Mouse (Mus musculus) spleen, adult 2 months (tissue): Measurements from ENCODE around the gene Ttll12. TPM values are rescaled to one million over a fixed set of nuclear protein-coding genes. Genes with fewer than 3 reads are reported as not detected.

Experiments
- DNase-seq, 2 experiments: peaks; one replicate each; pipeline versions ENCODE4 v3.0.0 to v3.0.0-alpha.2; 2012 to 2021; ENCODE audit warnings: low spot score in 2 of 2, low read depth in 1 of 2
- H3K27ac ChIP-seq: fragments of 200-500 bp; 2 replicates; pipeline ENCODE4 v1.5.1; 2012; ENCODE audit warnings: low read length, inconsistent platforms; ENCODE audit not compliant: insufficient read depth
- H3K27me3 ChIP-seq: fragments of 200-500 bp; 2 replicates; pipeline ENCODE4 v1.6.1; 2012; ENCODE audit warnings: mild to moderate bottlenecking, moderate library complexity, low read length, inconsistent platforms; ENCODE audit not compliant: control insufficient read depth, insufficient read depth
- H3K36me3 ChIP-seq: fragments of 200-500 bp; 2 replicates; pipeline ENCODE4 v1.6.1; 2012; ENCODE audit warnings: mild to moderate bottlenecking, low read length, inconsistent platforms; ENCODE audit not compliant: control insufficient read depth, insufficient read depth
- H3K4me1 ChIP-seq: fragments of 200-500 bp; 2 replicates; pipeline ENCODE4 v1.6.1; 2011; ENCODE audit warnings: inconsistent platforms; ENCODE audit not compliant: control insufficient read depth, insufficient read depth, insufficient read length
- H3K4me3 ChIP-seq: fragments of 200-500 bp; 2 replicates; pipeline ENCODE4 v1.5.1; 2011; ENCODE audit warnings: mild to moderate bottlenecking, inconsistent platforms; ENCODE audit not compliant: insufficient read depth, insufficient read length; ENCODE audit errors: extremely low read depth
- CTCF ChIP-seq: fragments of 200-500 bp; IDR thresholded peaks from 2 replicates; pipeline ENCODE4 v1.5.1; 2011; ENCODE audit warnings: mild to moderate bottlenecking, inconsistent platforms; ENCODE audit not compliant: insufficient read depth, insufficient read length, insufficient replicate concordance; ENCODE audit errors: extremely low read depth
- POLR2A ChIP-seq: fragments of 200-500 bp; IDR thresholded peaks from 2 replicates; pipeline ENCODE4 v1.6.1; 2011; ENCODE audit warnings: low read depth, low read length, inconsistent platforms
- WGBS: fragments of 180-500 bp; shearing (Covaris S2); methylation state at CpG from one replicate; pipeline ENCODE4 v1.1.7; 2018; 5-methylcytosine and 5-hydroxymethylcytosine counted together
- polyA plus RNA-seq: library from polyadenylated mRNA; depleted of rRNA; stranded (reverse); fragments of >200 nt; gene quantifications from 2 replicates; pipeline ENCODE4 v1.2.3, GENCODE M21; 2012

The Ttll12 gene
- polyA plus RNA-seq, 1 experiment: 19.9 TPM

GRCm38 (mm10) chr15:83534960-83535889 is 59.7 kb downstream of the Ttll12 start:
- no peaks in the 10 kb centered on the region for H3K27me3 ChIP-seq
- DNase-seq: no peak
- no peak overlapping the region for H3K4me3 ChIP-seq
- H3K27ac ChIP-seq: no peak overlapping the region
- 74% methylated on average over 17 of the region's 17 CpGs for WGBS
- H3K4me1 ChIP-seq: no peaks in the 10 kb centered on the region
- H3K36me3 ChIP-seq: no peaks in the 10 kb centered on the region
- no peak for TF ChIP-seq CTCF
- TF ChIP-seq POLR2A: no peak

DNA sequence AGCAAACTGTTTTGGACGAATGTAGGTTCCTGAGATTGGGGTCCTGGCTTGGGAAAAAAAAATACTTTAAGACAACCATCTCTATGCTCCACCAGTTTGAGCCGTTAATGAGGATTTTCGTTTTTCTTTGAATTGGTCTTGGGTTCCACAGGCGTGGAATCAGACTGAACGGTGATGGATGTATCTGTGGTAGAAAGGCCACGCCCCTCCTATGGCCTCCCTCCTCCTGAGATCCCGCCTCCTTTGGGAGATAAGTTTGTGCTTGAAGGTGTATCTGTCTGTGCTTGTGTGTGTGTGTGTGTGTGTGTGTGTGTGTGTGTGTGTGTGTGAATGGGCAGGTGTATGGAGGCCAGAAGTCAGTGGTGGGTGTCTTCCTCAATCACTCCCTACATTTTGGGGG is 62.4 kb downstream of the Ttll12 start:
- Histone ChIP-seq H3K4me3 (no peak overlapping the region), H3K36me3 (no peaks in the 10 kb centered on the region), H3K27me3 (peaks cover 2% of the 10 kb centered on the region; the same call in 1 of the 2 replicates), H3K27ac (no peak overlapping the region), H3K4me1 (no peaks in the 10 kb centered on the region)
- WGBS: 79% methylated on average over 7 of the region's 7 CpGs
- DNase-seq: no peak
- TF ChIP-seq CTCF (no peak), POLR2A (no peak)

GRCm38 (mm10) chr15:83531961-83532469 is 62.9 kb downstream of the Ttll12 start:
- Histone ChIP-seq H3K4me1 (0 out of 2 replicates have a peak, but pooled peaks cover 4% of the 10 kb centered on the region), H3K27ac (no peak overlapping the region)
- DNase-seq: no peak

DNA sequence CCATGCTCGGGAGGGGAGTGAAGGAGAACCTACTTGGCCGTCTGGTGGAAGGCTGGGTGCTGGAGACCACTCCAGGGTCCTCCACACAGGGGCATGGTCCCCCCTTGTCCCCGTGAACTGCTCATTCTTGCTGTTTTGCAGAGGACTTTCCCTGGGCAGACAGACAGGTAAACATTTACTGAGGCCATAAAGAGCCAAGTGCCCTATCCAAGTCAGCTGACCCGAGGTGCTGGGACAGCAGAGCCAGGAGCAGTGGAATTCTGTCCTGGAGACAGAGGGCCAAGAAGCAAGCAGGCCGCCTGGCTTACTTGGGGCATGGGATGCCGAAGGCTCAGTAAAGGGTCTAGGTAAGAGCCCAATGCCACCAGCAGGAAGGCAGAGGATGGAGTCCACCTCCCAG is 64.3 kb downstream of the Ttll12 start:
- Histone ChIP-seq H3K4me1 (peaks cover 11% of the 10 kb centered on the region; the same call in 1 of the 2 replicates), H3K27ac (peak overlapping the region; percentile 20; the same call in 1 of the 2 replicates), H3K36me3 (no peaks in the 10 kb centered on the region), H3K4me3 (no peak overlapping the region), H3K27me3 (peaks cover 14% of the 10 kb centered on the region)
- 66% methylated on average over 6 of the region's 6 CpGs for WGBS
- DNase-seq: no peak
- TF ChIP-seq POLR2A (no peak), CTCF (no peak)

More at GRCm38 (mm10) chr15:83531961-83532469, 62.9 kb downstream of the Ttll12 start:
- Histone ChIP-seq H3K4me3 (no peak overlapping the region), H3K36me3 (no peaks in the 10 kb centered on the region), H3K27me3 (peaks cover 7% of the 10 kb centered on the region)
- WGBS: 85% methylated on average over 5 of the region's 5 CpGs
- no peak for TF ChIP-seq CTCF
- TF ChIP-seq POLR2A: no peak

- WGBS: 43% methylated on average over 9 of the region's 9 CpGs
- no peak for TF ChIP-seq POLR2A
- no peak for TF ChIP-seq CTCF
- no peak for DNase-seq
- Histone ChIP-seq H3K36me3 (no peaks in the 10 kb centered on the region), H3K4me3 (no peak overlapping the region), H3K4me1 (peaks cover 11% of the 10 kb centered on the region; the same call in 1 of the 2 replicates), H3K27me3 (peaks cover 14% of the 10 kb centered on the region), H3K27ac (peak overlapping the region; percentile 20; the same call in 1 of the 2 replicates)
Observed at GRCm38 (mm10) chr15:83530233-83530632, 64.7 kb downstream of the Ttll12 start.

GRCm38 (mm10) chr15:83529765-83530164 is 65.2 kb downstream of the Ttll12 start:
- no peak for DNase-seq
- H3K4me1 ChIP-seq: peaks cover 11% of the 10 kb centered on the region; the same call in 1 of the 2 replicates
- WGBS: 81% methylated on average over 5 of the region's 5 CpGs
- peak overlapping the region; percentile 12; the same call in 1 of the 2 replicates for H3K27ac ChIP-seq
- H3K4me3 ChIP-seq: no peak overlapping the region
- TF ChIP-seq CTCF: no peak
- no peak for TF ChIP-seq POLR2A
- H3K36me3 ChIP-seq: no peaks in the 10 kb centered on the region
- H3K27me3 ChIP-seq: peaks cover 14% of the 10 kb centered on the region

DNA sequence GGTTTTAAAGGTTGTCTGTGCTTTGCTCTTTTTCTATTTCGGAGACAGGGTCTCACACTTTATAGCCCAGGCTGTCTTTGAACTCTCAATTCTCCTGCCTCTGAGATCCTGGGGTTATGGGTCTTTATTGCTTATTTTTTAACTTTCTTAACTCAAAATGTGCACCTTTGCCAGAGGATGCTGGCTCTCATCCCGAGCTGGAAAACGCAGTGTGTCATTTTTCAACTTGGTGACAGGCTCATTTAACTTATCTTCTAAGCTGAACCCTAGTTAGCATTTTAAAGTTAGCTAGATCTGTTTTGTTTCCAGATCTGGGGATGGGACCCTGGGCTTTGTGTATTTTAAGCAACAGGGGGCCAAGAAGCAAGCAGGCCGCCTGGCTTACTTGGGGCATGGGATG is 66.1 kb downstream of the Ttll12 start:
- DNase-seq: no peak
- 78% methylated on average over 4 of the region's 4 CpGs for WGBS

More for the DNA sequence above, 66.1 kb downstream of the Ttll12 start:
- Histone ChIP-seq H3K4me1 (peaks cover 11% of the 10 kb centered on the region; the same call in 1 of the 2 replicates), H3K27me3 (peaks cover 14% of the 10 kb centered on the region), H3K27ac (no peak overlapping the region), H3K4me3 (no peak overlapping the region), H3K36me3 (no peaks in the 10 kb centered on the region)
- TF ChIP-seq POLR2A: no peak
- TF ChIP-seq CTCF: no peak
